Mouse (Mus musculus): ENCODE data around the gene Uhrf1bp1. TPM values are rescaled to one million over a fixed set of nuclear protein-coding genes. Genes with fewer than 3 reads are reported as not detected.

The Uhrf1bp1 gene
- total RNA-seq, 2 experiments from 2014 or later, result 24.5 to 24.8 TPM

DNA sequence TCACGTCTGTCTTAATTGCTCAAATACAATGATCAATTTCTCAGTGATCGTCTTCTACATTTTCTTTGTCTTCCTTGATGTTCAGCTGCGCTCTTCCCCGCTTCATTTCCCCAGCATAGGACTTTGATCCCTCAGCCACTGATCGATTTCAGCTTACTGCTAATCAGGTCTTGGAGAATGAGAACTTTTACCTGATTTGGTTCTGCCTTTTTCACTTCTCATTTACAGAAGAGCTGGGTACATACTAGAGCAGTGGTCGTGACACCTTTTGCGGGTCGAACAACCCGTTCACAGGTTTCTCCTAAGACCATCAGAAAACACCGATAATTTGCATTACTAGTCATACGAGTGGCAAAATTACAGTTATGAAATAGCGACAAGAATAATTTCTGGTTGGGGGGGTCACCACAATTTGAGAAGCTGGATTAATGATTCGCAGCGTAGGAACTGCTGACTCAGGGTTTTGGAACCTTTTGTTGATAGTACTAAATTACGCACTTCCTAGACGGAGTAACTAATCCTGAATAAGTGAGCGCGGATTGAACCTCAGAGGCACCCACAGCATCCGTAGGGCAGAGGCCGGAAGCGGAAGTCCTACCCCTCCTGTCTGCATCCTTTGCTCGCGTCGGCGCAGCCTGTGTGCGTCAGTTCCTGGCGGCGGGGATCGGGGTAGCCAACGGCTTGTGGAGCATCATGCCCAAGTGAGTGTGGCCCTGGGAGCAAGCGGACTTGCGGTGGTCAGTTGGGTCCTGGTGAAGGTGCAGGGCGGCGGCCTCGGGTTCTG is 16.6 kb upstream of the Uhrf1bp1 start:
- DNase-seq (ENCODE audit: low spot score in 2 of 2), result peak; percentile 76 to 91

GRCm38 (mm10) chr17:27848351-27848750 is 7.9 kb upstream of the Uhrf1bp1 start:
- DNase-seq (ENCODE audit: low spot score in 2 of 2), result no peak

DNA sequence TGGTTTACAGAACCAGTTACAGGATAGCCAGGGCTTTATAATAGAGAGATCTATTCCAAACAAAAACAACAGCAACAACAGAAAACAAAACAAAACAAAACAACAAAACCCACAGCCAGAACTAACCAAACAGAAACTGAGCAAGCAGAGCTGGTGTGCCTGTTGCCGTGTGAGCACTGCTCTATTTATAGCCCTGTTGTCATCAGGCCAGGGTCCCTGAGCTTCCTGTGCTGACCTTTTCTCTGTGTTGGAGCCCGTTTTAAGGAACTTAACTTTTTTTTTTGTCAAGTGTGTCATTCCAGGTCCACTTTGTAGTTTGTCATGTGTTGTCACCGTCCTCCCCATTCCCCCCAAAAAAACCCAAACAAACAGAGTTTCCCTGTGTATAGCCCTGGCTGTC is 5.2 kb upstream of the Uhrf1bp1 start:
- no peak for DNase-seq (ENCODE audit: low spot score in 2 of 2)

GRCm38 (mm10) chr17:27856798-27857648 is 782 bp downstream of the Uhrf1bp1 start:
- DNase-seq (ENCODE audit: low spot score in 2 of 2), result peak; percentile 27 to 39

GRCm38 (mm10) chr17:27857649-27858475 is 1.6 kb downstream of the Uhrf1bp1 start:
- DNase-seq (ENCODE audit: low spot score in 2 of 2), result no peak

- no peak for DNase-seq (ENCODE audit: low spot score in 2 of 2)
Observed at GRCm38 (mm10) chr17:27859131-27859530, 2.9 kb downstream of the Uhrf1bp1 start.

- DNase-seq (ENCODE audit: low spot score in 2 of 2), result no peak
Observed at GRCm38 (mm10) chr17:27865461-27865860, 9.2 kb downstream of the Uhrf1bp1 start.

DNA sequence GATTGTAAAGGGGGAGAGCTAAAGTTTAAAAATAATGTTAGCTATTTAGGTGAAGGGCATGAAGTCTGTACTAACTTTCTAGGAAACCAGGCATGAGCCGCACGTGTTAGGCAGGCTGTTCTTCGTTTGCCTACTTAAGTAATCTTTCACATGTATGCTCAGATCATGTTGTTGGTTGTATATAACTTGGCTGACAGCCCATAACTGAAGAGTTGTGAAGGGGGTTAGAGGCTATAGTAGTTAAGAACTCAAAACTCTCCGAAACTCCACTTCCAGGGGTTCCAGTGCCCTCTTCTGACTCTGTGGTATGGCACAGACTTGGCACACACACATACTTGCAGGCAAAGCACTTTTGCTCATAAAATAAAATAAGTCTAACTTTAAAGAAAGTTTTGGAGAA is 10.5 kb downstream of the Uhrf1bp1 start:
- DNase-seq (ENCODE audit: low spot score in 2 of 2), result no peak

DNA sequence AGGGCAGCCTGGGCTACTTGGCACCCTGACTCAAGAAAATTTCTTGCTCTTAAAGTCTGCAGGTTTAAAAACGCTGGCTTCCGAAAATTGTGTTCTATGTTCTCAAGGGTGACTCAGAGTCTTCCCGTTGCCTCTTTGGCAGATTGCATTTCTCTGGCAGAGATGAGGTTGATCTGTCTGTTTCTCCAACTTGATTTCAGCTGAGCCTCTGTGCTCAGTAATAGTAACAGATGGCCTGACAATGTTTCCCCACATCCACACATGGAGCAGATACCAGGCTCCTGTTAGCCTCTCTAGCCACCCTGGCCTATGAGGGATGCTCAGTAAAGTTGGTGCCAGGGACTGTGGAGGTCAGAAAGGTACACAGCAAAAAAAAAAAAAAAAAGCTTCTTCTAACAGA is 15.6 kb downstream of the Uhrf1bp1 start:
- no peak for DNase-seq (ENCODE audit: low spot score in 2 of 2)

DNA sequence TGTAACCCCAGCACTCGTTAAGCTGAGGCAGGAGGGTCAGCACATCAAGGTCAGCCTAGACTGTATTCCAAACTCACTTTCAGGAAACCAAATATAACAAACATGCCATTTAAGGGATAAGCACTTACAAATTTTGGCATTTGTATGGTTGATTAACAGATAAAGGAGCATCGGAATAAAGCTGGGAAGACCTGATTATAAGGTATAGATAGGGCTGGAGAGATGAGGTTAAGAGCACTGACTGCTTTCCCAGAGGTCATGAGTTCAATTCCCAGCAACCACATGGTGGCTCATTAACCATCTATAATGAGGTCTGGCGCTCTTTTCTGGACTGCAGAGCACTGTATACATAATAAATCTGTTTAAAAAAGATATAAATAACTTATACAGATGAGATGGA is 17.3 kb downstream of the Uhrf1bp1 start:
- no peak for DNase-seq (ENCODE audit: low spot score in 2 of 2)

DNA sequence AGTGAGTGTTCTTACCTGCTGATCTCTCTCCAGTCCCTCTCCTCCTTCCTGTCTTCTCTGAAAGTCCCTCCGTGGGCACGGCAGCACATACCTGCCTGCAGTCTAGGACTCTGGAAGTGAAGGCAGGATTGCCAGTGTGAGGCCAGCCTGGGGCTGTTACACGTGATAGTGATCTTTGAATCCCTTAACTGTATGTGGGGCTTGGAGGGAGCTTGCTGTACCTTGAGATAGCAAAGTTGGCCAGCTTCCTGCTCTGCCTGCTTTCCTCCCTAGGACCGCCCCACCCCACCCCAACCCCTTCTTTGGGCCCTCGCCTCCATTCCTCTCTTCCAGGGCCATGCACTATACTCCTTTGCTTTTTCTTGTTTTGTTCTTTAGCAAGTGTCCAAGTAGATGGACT is 18.3 kb downstream of the Uhrf1bp1 start:
- DNase-seq (ENCODE audit: low spot score in 2 of 2), result no peak

- DNase-seq (ENCODE audit: low spot score in 2 of 2), result no peak
Observed at GRCm38 (mm10) chr17:27881518-27881917, 25.3 kb downstream of the Uhrf1bp1 start.

DNA sequence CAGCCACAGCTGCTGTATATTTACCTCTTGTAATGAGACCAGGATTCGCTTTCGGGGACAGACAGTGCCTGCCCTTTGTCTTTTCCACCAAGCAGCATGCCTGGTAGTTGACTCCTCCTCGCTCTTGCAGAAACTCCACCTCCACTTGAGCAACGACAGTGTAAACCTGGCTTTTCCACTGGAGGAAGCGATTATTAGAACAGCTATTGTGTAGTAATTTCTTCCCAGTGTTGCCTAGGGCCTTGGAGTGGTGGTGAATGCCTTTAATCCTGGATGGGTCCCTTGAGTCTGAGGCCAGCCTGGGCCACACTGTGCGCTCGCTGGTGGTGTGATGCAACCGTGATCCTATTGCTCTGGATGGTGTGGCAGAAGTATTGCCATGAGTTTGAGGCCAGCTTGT is 26.9 kb downstream of the Uhrf1bp1 start:
- no peak for DNase-seq (ENCODE audit: low spot score in 2 of 2)

DNA sequence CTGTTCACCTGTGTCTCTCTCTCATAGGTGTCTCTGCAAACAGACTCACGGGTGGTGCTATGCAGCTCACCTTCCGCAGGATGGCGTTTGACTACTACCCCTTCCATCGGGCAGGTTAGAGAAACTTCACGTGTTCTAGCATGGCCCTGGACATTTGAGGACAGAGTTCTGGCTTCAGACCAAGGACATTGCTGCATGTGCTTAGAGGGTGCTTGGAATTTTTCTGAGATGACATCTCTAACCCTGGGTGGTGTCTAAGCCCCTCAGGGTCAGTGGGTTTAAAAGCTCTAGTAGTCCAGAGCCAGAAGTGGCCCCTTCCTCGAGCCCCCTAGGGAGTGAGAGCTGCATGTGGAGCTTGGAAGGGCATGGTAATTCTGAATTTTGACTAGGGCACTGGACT is 27.8 kb downstream of the Uhrf1bp1 start:
- no peak for DNase-seq (ENCODE audit: low spot score in 2 of 2)

- no peak for DNase-seq (ENCODE audit: low spot score in 2 of 2)
Observed at GRCm38 (mm10) chr17:27886499-27887210, 30.4 kb downstream of the Uhrf1bp1 start.

DNA sequence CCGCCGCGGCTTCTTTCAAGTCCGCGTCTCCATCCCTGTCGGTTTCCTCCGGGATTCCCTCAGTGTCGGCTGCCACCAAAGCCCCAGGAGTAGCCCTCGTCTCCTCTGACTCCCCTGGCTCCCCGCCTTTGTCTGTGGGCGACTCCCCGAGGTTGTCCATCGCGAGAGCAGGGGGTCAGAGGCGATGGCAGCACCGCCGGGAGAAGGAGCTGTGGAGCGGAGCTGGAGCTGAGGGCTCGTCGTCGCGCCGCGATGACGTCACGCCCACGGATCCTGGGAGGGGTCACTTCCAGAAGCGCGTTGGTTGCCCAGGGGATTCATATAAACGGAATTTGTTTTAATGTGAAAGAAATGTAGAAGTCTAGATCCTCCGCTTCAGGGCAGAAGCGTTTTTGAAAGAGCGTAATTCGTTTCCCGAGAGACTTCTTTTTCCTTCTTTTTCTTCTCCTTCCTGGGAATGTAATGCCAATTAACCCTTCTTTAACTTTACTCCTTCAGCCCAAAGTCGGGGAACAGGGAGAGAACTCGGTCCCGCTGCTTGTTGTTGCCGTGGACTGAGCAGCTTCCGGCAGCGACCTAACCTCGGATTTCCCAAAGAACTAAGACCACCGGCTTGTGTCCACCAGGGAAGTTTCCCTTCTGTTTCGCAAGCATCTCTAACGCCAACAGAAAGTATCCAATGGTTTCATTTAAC is 51.4 kb downstream of the Uhrf1bp1 start:
- peak; percentile 83 to 93 for DNase-seq (ENCODE audit: low spot score in 2 of 2)

DNA sequence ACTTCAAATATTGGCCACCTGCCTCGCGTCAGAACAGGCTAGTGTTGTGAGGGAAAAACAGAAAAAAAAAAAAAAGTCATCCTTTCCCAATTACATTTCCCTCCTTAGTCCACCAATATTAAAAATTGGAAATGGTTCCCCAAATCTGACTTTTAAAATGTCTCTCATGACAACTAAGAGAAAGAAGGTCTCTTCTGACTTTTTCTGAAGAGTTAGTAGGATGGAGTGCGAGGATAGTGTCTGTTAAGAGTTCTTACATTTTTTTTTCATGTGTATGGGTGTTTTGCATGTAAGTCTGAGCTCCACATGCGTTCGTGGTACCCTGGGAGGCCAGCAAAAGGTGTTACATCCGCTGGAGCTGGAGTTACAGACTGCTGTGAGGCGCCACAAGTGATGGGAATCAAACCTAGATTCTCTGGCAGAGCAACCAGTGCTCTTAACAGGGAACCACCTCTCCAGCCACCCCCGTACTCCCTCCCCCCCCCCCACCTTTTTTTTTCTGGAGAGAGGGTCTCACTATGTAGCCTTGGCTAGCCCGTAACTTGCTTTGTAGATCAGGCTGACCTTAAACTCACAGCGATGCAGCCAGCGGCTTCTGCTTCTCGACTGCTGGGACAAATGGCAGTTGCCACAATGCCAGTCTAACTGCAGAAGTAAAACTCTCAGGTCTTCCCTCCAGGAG is 52.1 kb downstream of the Uhrf1bp1 start:
- DNase-seq (ENCODE audit: low spot score in 2 of 2), result no peak

GRCm38 (mm10) chr17:27908888-27909621 is 52.8 kb downstream of the Uhrf1bp1 start, which contains the start of gene Anks1:
Gene Anks1, plus strand, starts transcription at chr17:27909306.
- peak; percentile 76 to 77 for DNase-seq (ENCODE audit: low spot score in 2 of 2)

Data from adrenal gland, postnatal 4 days (tissue).